Mouse (Mus musculus) bone marrow, adult 2 months (tissue): Measurements from ENCODE around the gene Gm17660.

Experiments used
- CTCF ChIP-seq: fragments of 200-500 bp; IDR thresholded peaks from 2 replicates; pipeline ENCODE4 v1.5.1; 2011; ENCODE audit warnings: low read length, control low read depth; ENCODE audit not compliant: control insufficient read depth, insufficient read depth
- POLR2A ChIP-seq: fragments of 200-500 bp; IDR thresholded peaks from 2 replicates; pipeline ENCODE4 v1.6.1; 2011; ENCODE audit warnings: low read depth, mild to moderate bottlenecking, control low read depth, low read length, borderline replicate concordance; ENCODE audit not compliant: control insufficient read depth

GRCm38 (mm10) chr5:104115118-104115517 is 37.7 kb upstream of the Gm17660 start:
- TF ChIP-seq CTCF = no peak
- no peak for TF ChIP-seq POLR2A
